Mouse (Mus musculus) G1E (cell line): ENCODE data around the gene Slc25a20. TPM values are rescaled to one million over a fixed set of nuclear protein-coding genes. Genes with fewer than 3 reads are reported as not detected.

Source experiments
- ATAC-seq: 2 replicates; pipeline ENCODE4 v1.8.0; 2016; ENCODE audit warnings: mild to moderate bottlenecking; ENCODE audit not compliant: insufficient number of reproducible peaks, poor library complexity, low FRiP score, severe bottlenecking; ENCODE audit errors: extremely low read depth
- DNase-seq: peaks from one replicate; pipeline ENCODE4 v3.0.0; 2012; ENCODE audit warnings: low spot score
- H3K27me3 ChIP-seq: 2 replicates; pipeline ENCODE4 v1.6.1; 2012; ENCODE audit warnings: mild to moderate bottlenecking, low read length, inconsistent platforms; ENCODE audit not compliant: insufficient read depth
- H3K36me3 ChIP-seq: replicated peaks from 2 replicates; pipeline ENCODE3; 2012; ENCODE audit warnings: mild to moderate bottlenecking, inconsistent platforms
- H3K4me1 ChIP-seq: 2 replicates; pipeline ENCODE4 v1.6.1; 2012; ENCODE audit warnings: low read depth, low read length, inconsistent platforms, mixed read lengths; ENCODE audit not compliant: insufficient read depth
- H3K4me3 ChIP-seq: 2 replicates; pipeline ENCODE4 v1.5.1; 2012; ENCODE audit warnings: low read depth, mild to moderate bottlenecking, inconsistent platforms, low read length, moderate library complexity, mixed read lengths
- H3K9me3 ChIP-seq: replicated peaks from 2 replicates; pipeline ENCODE4 v1.6.1; 2012; ENCODE audit warnings: inconsistent platforms
- CTCF ChIP-seq: IDR thresholded peaks from 2 replicates; pipeline ENCODE4 v1.5.1; 2012; ENCODE audit warnings: low read depth, low read length, inconsistent platforms, mixed read lengths
- GATA1 ChIP-seq: IDR thresholded peaks from 2 replicates; pipeline ENCODE4 v1.6.1; 2012; ENCODE audit warnings: borderline replicate concordance, low read length, inconsistent platforms, mixed read lengths
- GATA2 ChIP-seq: IDR thresholded peaks from 2 replicates; pipeline ENCODE4 v1.6.1; 2012; ENCODE audit warnings: low read depth, low read length, inconsistent platforms, borderline replicate concordance
- POLR2AphosphoS5 ChIP-seq: IDR thresholded peaks from 2 replicates; pipeline ENCODE4 v1.6.1; 2012; ENCODE audit warnings: low read depth, low read length, inconsistent platforms; ENCODE audit not compliant: insufficient replicate concordance
- TAL1 ChIP-seq: conservative IDR thresholded peaks from 2 replicates; pipeline ENCODE4 v1.6.1; 2012; ENCODE audit warnings: low read depth, low read length, inconsistent platforms, mixed read lengths
- polyA plus RNA-seq: library from polyadenylated mRNA; stranded (reverse); fragments of >175 nt; gene quantifications from 2 replicates; pipeline ENCODE4 v1.2.3, GENCODE M21; 2012
- total RNA-seq, 2 experiments: library from RNA; stranded (forward) in 1 of 2; stranded (reverse) in 1 of 2; fragments of 200-1000 nt in 1 of 2; fragments of >200 nt in 1 of 2; fragmentation: Nextera tagmentation in 1 of 2; gene quantifications; 2 replicates each; pipeline ENCODE4 v1.2.3; 2014 to 2017

The Slc25a20 gene
- total RNA-seq (2014; fragmentation: Nextera tagmentation) (17.4 and 17.8 TPM in 2 replicates), total RNA-seq (2017) (30.3 TPM in 2 replicates), polyA plus RNA-seq (5.5 and 7.7 TPM in 2 replicates)

GRCm38 (mm10) chr9:108661677-108662612 is at the start of gene Slc25a20:
Slc25a20 (plus strand) TSS chr9:108662088.
- Histone ChIP-seq H3K27me3 (no peaks in the 10 kb centered on the region), H3K4me3 (peak within 1 kb of the TSS; percentile 89), H3K4me1 (peaks cover 17% of the 10 kb centered on the region), H3K36me3 (peaks cover 6% of the 10 kb centered on the region), H3K9me3 (no peaks in the 10 kb centered on the region)
- ATAC-seq (peak; percentile 97), DNase-seq (peak; percentile 75)
- TF ChIP-seq GATA2 (no peak), TAL1 (no peak), GATA1 (no peak), CTCF (no peak), POLR2AphosphoS5 (no peak)

DNA sequence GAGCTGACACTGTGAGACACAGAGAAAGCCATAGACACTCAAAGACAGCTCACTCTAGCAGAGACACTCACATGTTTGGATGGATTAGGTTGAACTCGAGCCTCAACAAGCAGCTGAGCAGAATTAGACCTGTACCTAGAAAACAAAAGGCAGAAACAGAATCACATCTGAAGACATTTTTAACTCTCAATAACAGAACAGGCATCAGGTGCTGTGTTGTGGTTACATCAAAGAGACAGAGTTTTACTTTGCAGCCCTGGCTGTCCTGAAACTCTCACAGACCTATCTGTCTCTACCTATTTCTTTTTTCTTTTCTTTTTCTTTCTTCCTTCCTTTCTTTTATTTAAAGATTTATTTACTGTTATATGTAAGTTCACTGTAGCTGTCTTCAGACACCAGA is 44.6 kb upstream of the Slc25a20 start:
- DNase-seq: no peak
- ATAC-seq: no peak

DNA sequence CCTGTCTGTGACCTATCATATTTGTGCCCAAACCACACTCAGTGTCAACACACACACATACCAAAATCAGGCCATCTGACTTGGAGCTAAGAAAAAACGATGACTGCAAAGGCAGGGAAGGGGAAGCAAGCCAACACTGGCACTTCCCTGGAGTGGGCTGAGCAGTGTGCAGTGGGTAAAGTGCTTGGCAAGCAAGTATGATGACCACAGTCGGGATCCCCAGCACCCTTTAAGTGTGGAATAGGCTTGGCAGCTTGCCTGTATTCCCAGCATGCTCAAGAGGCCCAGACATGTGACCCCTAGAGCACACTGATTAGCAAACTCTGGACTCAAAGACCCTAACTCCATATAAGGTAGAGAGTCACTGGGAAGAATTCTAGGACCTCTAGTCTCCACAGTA is 35.4 kb upstream of the Slc25a20 start:
- Histone ChIP-seq H3K36me3 (peaks cover 74% of the 10 kb centered on the region), H3K4me3 (no peak overlapping the region), H3K9me3 (no peaks in the 10 kb centered on the region), H3K4me1 (peaks cover 36% of the 10 kb centered on the region), H3K27me3 (no peaks in the 10 kb centered on the region)
- ATAC-seq (no peak), DNase-seq (no peak)
- no peak for TF ChIP-seq POLR2AphosphoS5
- TF ChIP-seq TAL1: no peak
- no peak for TF ChIP-seq CTCF
- TF ChIP-seq GATA1: no peak
- no peak for TF ChIP-seq GATA2

More for the DNA sequence above, 44.6 kb upstream of the Slc25a20 start:
- Histone ChIP-seq H3K4me1 (0 out of 2 replicates have a peak, but pooled peaks cover 5% of the 10 kb centered on the region), H3K9me3 (no peaks in the 10 kb centered on the region), H3K4me3 (no peak overlapping the region), H3K36me3 (peaks cover 96% of the 10 kb centered on the region), H3K27me3 (no peaks in the 10 kb centered on the region)
- TF ChIP-seq GATA2: no peak

DNA sequence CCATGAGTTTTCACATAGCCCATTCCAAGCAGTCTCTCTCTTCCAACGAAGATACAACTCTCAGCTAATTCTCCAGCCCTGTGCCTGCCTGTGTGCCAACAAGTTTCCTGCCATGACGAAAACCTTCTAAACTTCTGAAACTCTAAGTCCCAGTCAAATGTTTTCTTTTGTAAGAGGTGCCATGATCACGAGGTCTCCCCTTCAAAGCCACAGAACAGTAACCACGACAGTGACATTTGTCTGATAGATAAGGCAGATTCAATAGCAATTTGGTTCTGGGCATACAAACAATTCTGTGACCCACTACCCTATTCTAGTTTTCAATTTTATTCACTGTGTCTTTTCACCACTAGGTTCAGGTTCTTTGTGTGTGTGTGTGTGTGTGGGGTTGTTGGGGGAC is 33.7 kb upstream of the Slc25a20 start:
- TF ChIP-seq TAL1: no peak
- no peak for TF ChIP-seq GATA2
- TF ChIP-seq POLR2AphosphoS5: no peak
- no peak for TF ChIP-seq CTCF
- no peak for TF ChIP-seq GATA1
- Histone ChIP-seq H3K4me1 (peaks cover 50% of the 10 kb centered on the region), H3K36me3 (peaks cover 79% of the 10 kb centered on the region), H3K9me3 (no peaks in the 10 kb centered on the region), H3K4me3 (no peak overlapping the region), H3K27me3 (no peaks in the 10 kb centered on the region)
- DNase-seq: no peak
- ATAC-seq: no peak

GRCm38 (mm10) chr9:108630683-108631082 is 31.2 kb upstream of the Slc25a20 start:
- peak; percentile 15 for DNase-seq
- TF ChIP-seq GATA2 (no peak), POLR2AphosphoS5 (no peak), TAL1 (no peak), GATA1 (no peak), CTCF (no peak)
- no peaks in the 10 kb centered on the region for H3K27me3 ChIP-seq
- no peaks in the 10 kb centered on the region for H3K9me3 ChIP-seq
- peaks cover 87% of the 10 kb centered on the region for H3K36me3 ChIP-seq
- peaks cover 57% of the 10 kb centered on the region for H3K4me1 ChIP-seq
- no peak for ATAC-seq
- no peak overlapping the region; the same call in 1 of the 2 replicates for H3K4me3 ChIP-seq

DNA sequence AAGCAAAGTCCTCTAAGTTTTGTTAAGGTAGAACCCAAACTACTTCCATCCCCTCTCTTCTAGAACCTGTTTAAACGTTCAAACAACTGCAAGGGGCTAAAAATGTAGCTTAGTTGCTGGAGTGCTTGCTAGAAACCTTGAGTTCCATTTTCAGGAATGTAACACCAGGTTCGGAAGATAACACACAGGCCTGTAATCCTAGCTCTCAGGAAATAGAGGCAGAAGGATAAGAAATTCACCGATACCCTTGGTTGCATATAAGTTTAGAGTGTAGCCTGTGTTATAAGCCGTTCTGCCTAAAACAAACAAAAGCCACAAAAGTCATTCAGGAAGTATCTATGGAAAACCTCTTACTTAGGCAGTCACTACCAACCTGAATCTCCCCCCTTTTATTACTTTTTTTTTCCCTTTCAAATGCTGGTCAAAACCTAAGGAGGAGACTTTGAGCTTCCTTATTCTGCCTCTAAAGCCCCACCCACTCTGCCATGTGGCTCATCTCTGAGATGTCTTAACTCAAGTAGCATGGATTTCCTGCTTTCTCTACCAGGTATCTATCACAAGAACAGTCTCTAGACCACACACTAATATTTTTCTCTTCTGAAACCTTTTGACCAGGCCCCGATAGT is 30.1 kb upstream of the Slc25a20 start:
- DNase-seq: peak; percentile 23

More for the DNA sequence above, 30.1 kb upstream of the Slc25a20 start:
- ATAC-seq: no peak
- Histone ChIP-seq H3K27me3 (no peaks in the 10 kb centered on the region), H3K36me3 (peaks cover 87% of the 10 kb centered on the region), H3K9me3 (no peaks in the 10 kb centered on the region), H3K4me1 (peaks cover 59% of the 10 kb centered on the region), H3K4me3 (no peak overlapping the region)
- TF ChIP-seq POLR2AphosphoS5 (no peak), GATA1 (no peak), TAL1 (no peak), GATA2 (no peak), CTCF (no peak)
